Mouse (Mus musculus) kidney, embryonic 15.5 days (tissue): Measurements from ENCODE around the gene Magi1. TPM values are rescaled to one million over a fixed set of nuclear protein-coding genes. Genes with fewer than 3 reads are reported as not detected.

Experiments
- ATAC-seq: fragments of 200-750 bp; cut with Nextera tagmentation; replicated peaks from 2 replicates; pipeline ENCODE4 v1.8.0; 2017; ENCODE audit warnings: moderate TSS enrichment; ENCODE audit not compliant: low FRiP score
- H3K27ac ChIP-seq: fragments of 300-500 bp; sonication (generic); 2 replicates; pipeline ENCODE4 v1.5.1; 2015; ENCODE audit warnings: mild to moderate bottlenecking, inconsistent platforms
- H3K27me3 ChIP-seq: fragments of 300-500 bp; sonication (generic); 2 replicates; pipeline ENCODE4 v1.6.1; 2015; ENCODE audit warnings: inconsistent platforms
- H3K36me3 ChIP-seq: fragments of 300-500 bp; sonication (generic); 2 replicates; pipeline ENCODE4 v1.6.1; 2015; ENCODE audit warnings: inconsistent platforms
- H3K4me1 ChIP-seq: fragments of 300-500 bp; sonication (generic); 2 replicates; pipeline ENCODE4 v1.6.1; 2015; ENCODE audit warnings: inconsistent platforms
- H3K4me2 ChIP-seq: fragments of 300-500 bp; sonication (generic); 2 replicates; pipeline ENCODE4 v1.6.1; 2015; ENCODE audit warnings: moderate library complexity, mild to moderate bottlenecking, inconsistent platforms
- H3K4me3 ChIP-seq: fragments of 300-500 bp; sonication (generic); replicated peaks from 2 replicates; pipeline ENCODE4 v1.5.1; 2015; ENCODE audit warnings: mild to moderate bottlenecking, inconsistent platforms
- H3K9ac ChIP-seq: fragments of 300-500 bp; sonication (generic); 2 replicates; pipeline ENCODE4 v1.6.1; 2015; ENCODE audit warnings: mild to moderate bottlenecking, inconsistent platforms
- H3K9me3 ChIP-seq: fragments of 300-500 bp; sonication (generic); replicated peaks from 2 replicates; pipeline ENCODE4 v1.6.1; 2016; ENCODE audit warnings: inconsistent platforms
- WGBS: fragments of 180-500 bp; shearing (Covaris S2); methylation state at CpG from one replicate; pipeline ENCODE4 v1.1.7; 2015; ENCODE audit warnings: mixed read lengths; 5-methylcytosine and 5-hydroxymethylcytosine counted together
- polyA plus RNA-seq: library from polyadenylated mRNA; unstranded; fragments of >200 nt; fragmentation: Nextera tagmentation; extraction: Ambion mirVana; gene quantifications from 2 replicates; pipeline ENCODE4 v1.2.1, GENCODE M21; 2015

The Magi1 gene
- polyA plus RNA-seq, 1 experiment from 2014 or later: 9.8 TPM

DNA sequence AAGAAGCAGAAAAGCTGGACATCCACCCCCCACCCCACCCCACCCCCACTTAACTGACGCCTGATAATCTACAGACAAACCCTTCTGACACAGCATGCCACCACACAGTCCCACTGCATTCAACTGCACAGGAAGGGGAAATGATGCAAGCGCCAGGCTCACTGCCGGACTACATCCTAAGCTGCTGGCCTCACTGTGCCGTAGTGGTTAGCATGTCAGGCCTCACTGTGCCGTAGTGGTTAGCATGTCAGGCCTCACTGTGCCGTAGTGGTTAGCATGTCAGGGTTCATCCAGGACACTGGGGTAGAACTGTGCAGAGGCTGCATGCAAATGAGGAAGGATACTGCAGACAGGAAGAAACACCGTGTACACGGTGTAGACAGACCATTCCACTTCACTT, 29.8 kb downstream of the Magi1 start:
- no peaks in the 10 kb centered on the region for H3K27me3 ChIP-seq
- no peak overlapping the region for H3K4me2 ChIP-seq
- no peak overlapping the region for H3K9ac ChIP-seq
- WGBS: 68% methylated on average over 8 of the region's 8 CpGs
- peaks cover 72% of the 10 kb centered on the region for H3K4me1 ChIP-seq
- H3K36me3 ChIP-seq: no peaks in the 10 kb centered on the region
- no peaks in the 10 kb centered on the region for H3K9me3 ChIP-seq
- no peak overlapping the region for H3K4me3 ChIP-seq
- peak overlapping the region; percentile 1; the same call in 1 of the 2 replicates for H3K27ac ChIP-seq
- 0 out of 2 replicates have a peak, but pooled peaks have one; percentile 31 for ATAC-seq

DNA sequence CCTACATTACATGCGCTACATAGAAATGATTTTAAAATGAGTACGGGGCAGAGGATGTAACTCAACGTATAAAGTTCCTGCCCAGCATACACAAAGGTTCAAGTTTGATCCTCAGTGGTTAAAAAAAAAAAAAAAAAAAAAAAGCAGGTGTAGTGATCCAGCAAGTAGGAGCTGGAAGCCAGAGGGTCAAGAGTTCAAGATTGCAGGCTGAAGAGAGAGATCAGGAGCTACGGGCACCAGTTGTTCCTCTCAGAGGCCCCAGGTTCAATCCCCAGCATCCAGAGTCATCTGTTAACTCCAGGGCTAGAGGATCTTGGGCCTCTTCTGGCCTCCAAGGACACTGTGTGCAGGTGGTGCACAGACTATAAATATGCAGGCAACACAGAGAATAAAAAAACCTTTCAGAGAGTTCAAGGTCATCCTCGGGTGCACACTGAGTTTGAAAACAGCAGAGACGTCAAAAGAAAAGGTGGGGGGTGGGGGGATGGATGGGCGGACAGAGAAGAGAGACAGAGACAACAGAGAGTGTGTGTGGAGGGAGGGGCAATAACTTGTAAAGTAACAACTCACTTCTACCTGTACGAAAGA, 32.3 kb downstream of the Magi1 start:
- no peak overlapping the region for H3K4me3 ChIP-seq
- H3K27ac ChIP-seq: no peak overlapping the region
- H3K4me1 ChIP-seq: peaks cover 52% of the 10 kb centered on the region
- H3K9me3 ChIP-seq: no peaks in the 10 kb centered on the region
- H3K36me3 ChIP-seq: no peaks in the 10 kb centered on the region
- no peak overlapping the region for H3K4me2 ChIP-seq
- H3K27me3 ChIP-seq: no peaks in the 10 kb centered on the region
- 57% methylated on average over 8 of the region's 8 CpGs for WGBS
- ATAC-seq: no peak
- no peak overlapping the region for H3K9ac ChIP-seq

DNA sequence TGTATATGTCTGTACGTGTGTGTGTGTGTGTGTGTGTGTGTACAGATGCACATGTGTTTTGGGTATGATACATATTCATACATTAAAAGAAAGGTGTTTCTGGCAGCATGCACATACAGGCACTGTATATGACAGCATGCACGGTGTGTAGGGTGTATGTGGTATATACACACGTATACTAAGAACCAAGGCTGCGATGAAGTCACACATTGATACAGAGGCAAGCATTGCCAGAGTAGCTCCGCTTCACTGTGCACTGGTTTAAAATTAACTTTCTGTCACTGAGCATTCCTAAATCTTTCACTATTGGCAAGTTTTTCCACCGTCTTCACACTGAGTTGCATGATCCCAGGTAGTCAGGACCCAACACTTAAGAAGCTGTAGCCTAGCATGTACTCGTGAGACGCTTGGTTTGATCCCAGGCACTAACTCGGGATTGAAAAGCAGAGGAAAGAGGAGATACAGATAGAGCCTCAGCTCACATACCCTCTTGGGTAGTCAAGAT, 34.4 kb downstream of the Magi1 start:
- peak; percentile 70; the same call in 1 of the 2 replicates for ATAC-seq
- H3K9ac ChIP-seq: no peak overlapping the region
- WGBS: 72% methylated on average over 9 of the region's 9 CpGs

DNA sequence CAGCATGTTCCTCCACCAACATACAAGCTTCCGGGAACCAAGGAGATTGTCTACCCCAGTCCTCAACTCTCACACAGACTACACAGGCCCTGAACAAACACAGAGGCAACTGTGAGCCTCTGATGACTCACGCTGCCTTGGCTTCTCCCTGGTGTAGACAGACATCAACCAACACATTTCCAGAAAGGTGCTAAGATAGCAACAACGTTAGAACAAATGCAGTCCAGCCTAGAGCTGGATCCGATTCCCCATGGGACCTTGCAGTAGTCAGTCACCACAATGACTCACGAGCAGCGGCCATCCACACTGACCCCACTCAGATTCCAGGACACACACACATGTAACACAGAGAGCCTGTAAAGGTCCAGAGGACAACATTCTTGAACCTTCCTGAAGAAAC, 42.5 kb downstream of the Magi1 start:
- Histone ChIP-seq H3K36me3 (no peaks in the 10 kb centered on the region), H3K9me3 (no peaks in the 10 kb centered on the region), H3K4me3 (no peak overlapping the region), H3K9ac (no peak overlapping the region), H3K27ac (0 out of 2 replicates have a peak overlapping the region, but pooled peaks have one; percentile 6), H3K4me1 (peaks cover 36% of the 10 kb centered on the region), H3K4me2 (no peak overlapping the region), H3K27me3 (no peaks in the 10 kb centered on the region)
- no peak for ATAC-seq
- WGBS: 50% methylated on average over 6 of the region's 6 CpGs

More for the DNA sequence above, 34.4 kb downstream of the Magi1 start:
- no peaks in the 10 kb centered on the region for H3K36me3 ChIP-seq
- H3K4me3 ChIP-seq: no peak overlapping the region
- H3K27me3 ChIP-seq: no peaks in the 10 kb centered on the region
- no peak overlapping the region for H3K4me2 ChIP-seq
- H3K9me3 ChIP-seq: no peaks in the 10 kb centered on the region
- H3K27ac ChIP-seq: peak overlapping the region; percentile 74
- H3K4me1 ChIP-seq: peaks cover 31% of the 10 kb centered on the region

DNA sequence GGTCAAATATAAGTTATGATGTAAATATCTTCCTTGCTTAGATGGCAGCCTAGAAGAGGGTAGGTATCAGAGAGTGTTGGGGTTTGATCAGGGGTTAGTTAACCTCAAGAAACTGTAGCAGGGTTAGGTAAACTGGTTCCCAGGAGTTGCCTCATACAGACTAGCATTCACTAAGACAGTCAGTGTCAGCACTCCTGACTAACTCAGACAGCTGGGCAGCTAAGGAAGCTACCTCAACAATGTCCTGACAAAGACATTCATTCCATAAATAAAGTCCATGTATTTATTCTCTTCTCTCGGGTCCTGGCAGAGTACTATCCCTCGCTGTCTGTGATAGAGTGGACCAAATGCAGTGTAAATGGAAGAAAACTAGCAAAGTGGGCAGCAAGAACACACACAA, 45.1 kb downstream of the Magi1 start:
- Histone ChIP-seq H3K36me3 (no peaks in the 10 kb centered on the region), H3K27me3 (no peaks in the 10 kb centered on the region), H3K9ac (no peak overlapping the region), H3K4me1 (peaks cover 40% of the 10 kb centered on the region), H3K27ac (no peak overlapping the region), H3K4me3 (no peak overlapping the region), H3K4me2 (no peak overlapping the region), H3K9me3 (no peaks in the 10 kb centered on the region)
- ATAC-seq: no peak
- 69% methylated on average over 2 of the region's 2 CpGs for WGBS

DNA sequence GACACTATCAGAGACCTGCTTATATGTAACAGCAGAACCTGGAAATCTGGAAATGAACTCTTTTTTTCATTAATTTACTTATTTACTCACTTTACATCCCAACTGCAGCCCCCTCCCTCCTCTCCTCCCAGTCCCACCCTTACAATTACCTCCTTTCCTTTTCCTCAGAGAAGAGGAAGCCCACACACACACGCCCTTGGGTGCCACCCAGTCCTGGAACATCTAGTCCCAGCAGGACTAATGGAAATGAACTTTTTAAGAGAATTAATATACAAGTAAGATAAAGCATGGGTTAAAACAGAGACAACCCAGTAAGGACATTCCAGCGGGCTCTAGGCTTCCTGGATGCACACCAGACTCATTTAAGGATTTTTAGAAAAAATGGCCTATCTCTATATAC, 46.8 kb downstream of the Magi1 start:
- Histone ChIP-seq H3K9me3 (no peaks in the 10 kb centered on the region), H3K4me3 (no peak overlapping the region), H3K9ac (no peak overlapping the region), H3K4me1 (peaks cover 45% of the 10 kb centered on the region), H3K4me2 (no peak overlapping the region), H3K27me3 (no peaks in the 10 kb centered on the region), H3K27ac (no peak overlapping the region), H3K36me3 (no peaks in the 10 kb centered on the region)
- ATAC-seq: no peak
- 85% methylated on average over 2 of the region's 2 CpGs for WGBS

DNA sequence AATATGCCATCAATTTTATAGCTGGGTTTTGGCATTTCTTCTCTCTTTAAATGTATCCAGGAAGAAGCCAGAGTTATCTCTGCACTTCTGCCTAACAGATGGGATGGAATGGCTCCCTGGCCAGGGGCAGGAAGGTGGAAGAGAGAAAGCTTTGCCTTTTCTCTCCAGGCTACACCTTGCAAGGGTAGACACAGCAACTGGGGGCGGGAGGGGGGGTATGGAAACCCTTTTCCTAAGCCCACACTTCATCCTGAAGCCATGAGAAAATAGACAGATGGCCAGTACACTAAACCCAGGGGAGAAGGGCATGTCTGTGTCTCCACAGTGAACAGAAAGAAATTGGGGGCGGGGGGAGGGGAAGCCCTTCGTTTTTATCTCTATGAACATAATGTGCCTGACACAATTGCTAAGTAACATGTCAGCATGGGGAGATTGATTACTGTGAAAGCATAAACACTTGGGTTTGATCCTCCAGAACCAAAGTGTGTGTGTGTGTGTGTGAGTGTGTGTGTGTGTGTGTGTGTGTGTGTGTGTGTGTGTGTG, 51.4 kb downstream of the Magi1 start:
- Histone ChIP-seq H3K4me3 (no peak overlapping the region), H3K9ac (no peak overlapping the region), H3K27me3 (no peaks in the 10 kb centered on the region), H3K4me2 (no peak overlapping the region), H3K4me1 (peaks cover 28% of the 10 kb centered on the region), H3K36me3 (no peaks in the 10 kb centered on the region), H3K27ac (no peak overlapping the region), H3K9me3 (no peaks in the 10 kb centered on the region)
- ATAC-seq: no peak
- WGBS: 75% methylated on average over 3 of the region's 3 CpGs

DNA sequence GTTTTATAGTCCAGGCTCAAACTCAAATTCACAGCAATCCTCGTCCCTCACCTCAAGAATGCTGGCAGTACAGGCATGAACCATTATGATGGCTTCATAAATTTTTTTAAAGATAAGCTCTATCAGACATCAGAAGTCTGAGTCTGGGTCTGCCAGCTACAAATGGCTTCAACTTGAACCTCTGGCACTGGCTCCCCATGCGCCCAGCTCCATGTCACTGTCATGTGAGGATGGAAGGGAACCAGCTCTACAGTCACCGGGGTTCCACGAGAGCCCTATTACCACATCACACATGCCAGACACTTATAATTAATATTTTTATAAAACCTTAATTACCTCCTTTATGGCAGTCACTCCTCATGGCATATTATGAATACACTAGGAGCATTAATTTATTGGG, 51.9 kb downstream of the Magi1 start:
- H3K36me3 ChIP-seq: no peaks in the 10 kb centered on the region
- ATAC-seq: no peak

DNA sequence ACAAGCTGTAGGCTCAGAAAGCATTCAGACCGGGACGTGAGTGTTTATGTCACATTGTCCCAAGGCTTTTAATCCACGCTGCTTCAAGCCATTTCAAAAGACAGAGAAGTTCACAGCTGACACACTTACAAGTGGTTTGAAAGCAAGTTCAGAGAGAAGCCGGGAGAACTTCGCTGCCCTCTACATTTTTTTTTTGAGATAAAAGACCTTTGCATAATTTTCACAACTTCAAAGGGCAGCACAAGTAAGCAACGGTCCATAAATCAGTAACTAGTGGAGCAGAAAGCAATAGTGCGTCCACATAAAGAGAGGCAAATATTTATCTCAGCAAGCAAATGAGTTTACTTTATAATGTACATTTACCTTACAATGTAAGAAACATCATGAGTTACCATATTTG, 52.4 kb downstream of the Magi1 start:
- H3K36me3 ChIP-seq: no peaks in the 10 kb centered on the region
- no peaks in the 10 kb centered on the region for H3K27me3 ChIP-seq
- ATAC-seq: no peak
- no peak overlapping the region for H3K9ac ChIP-seq
- no peak overlapping the region for H3K4me3 ChIP-seq
- peaks cover 32% of the 10 kb centered on the region for H3K4me1 ChIP-seq
- H3K4me2 ChIP-seq: no peak overlapping the region
- 23% methylated on average over 7 of the region's 7 CpGs for WGBS
- no peaks in the 10 kb centered on the region for H3K9me3 ChIP-seq
- H3K27ac ChIP-seq: peak overlapping the region; percentile 63

More for the DNA sequence above, 51.9 kb downstream of the Magi1 start:
- no peaks in the 10 kb centered on the region for H3K9me3 ChIP-seq
- no peak overlapping the region for H3K9ac ChIP-seq
- no peak overlapping the region for H3K27ac ChIP-seq
- no peak overlapping the region for H3K4me3 ChIP-seq
- peaks cover 28% of the 10 kb centered on the region for H3K4me1 ChIP-seq
- H3K4me2 ChIP-seq: no peak overlapping the region
- WGBS: 57% methylated on average over 4 of the region's 4 CpGs
- H3K27me3 ChIP-seq: no peaks in the 10 kb centered on the region

DNA sequence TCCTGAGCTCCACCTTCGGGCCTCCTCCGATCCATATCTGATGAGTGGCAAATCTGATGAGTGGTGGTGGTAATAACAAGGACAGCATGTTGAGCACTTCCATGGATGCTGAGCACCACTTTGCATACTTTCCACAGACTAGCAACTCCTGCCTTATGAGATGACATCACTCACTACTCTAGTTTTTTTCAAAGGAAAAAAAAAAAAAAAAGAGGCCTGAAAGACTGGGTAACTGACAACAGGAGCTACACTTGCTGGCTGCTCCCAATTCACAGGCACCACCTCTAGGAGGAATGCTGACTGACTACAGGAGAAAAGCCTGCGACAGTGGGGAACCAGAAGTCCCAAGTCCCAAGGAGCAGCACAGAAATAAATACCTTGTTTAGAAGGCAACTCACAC, 52.8 kb downstream of the Magi1 start:
- peak overlapping the region; percentile 63 for H3K27ac ChIP-seq
- H3K4me2 ChIP-seq: no peak overlapping the region
- no peak overlapping the region for H3K9ac ChIP-seq
- no peaks in the 10 kb centered on the region for H3K9me3 ChIP-seq
- 59% methylated on average over 3 of the region's 3 CpGs for whole genome bisulfite sequencing
- H3K36me3 ChIP-seq: no peaks in the 10 kb centered on the region
- no peaks in the 10 kb centered on the region for H3K27me3 ChIP-seq
- peaks cover 36% of the 10 kb centered on the region for H3K4me1 ChIP-seq
- H3K4me3 ChIP-seq: no peak overlapping the region
- ATAC-seq: no peak

DNA sequence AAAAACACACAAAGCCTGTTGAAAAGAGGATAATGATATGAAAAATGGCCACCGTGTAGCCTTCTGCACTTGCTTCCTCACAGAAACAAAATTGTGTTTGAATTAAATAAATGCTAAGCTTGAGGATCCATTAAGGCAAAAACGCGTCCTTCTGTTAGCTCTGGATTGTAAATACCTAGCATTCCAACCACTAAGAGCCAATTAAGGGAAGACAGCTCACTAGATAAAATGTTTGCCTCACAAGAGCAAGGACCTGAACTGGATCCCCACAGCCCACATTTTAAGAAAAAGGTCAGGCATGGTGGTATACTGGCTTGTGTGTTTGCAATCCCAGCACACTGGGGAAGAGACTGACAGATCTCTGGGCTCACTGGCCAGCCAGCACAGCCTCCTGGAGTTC, 53.6 kb downstream of the Magi1 start:
- Histone ChIP-seq H3K9me3 (no peaks in the 10 kb centered on the region), H3K4me3 (no peak overlapping the region), H3K4me2 (no peak overlapping the region), H3K27ac (0 out of 2 replicates have a peak overlapping the region, but pooled peaks have one; percentile 15), H3K9ac (no peak overlapping the region), H3K4me1 (peaks cover 40% of the 10 kb centered on the region), H3K36me3 (no peaks in the 10 kb centered on the region), H3K27me3 (no peaks in the 10 kb centered on the region)
- 46% methylated on average over 3 of the region's 3 CpGs for WGBS
- no peak for ATAC-seq

DNA sequence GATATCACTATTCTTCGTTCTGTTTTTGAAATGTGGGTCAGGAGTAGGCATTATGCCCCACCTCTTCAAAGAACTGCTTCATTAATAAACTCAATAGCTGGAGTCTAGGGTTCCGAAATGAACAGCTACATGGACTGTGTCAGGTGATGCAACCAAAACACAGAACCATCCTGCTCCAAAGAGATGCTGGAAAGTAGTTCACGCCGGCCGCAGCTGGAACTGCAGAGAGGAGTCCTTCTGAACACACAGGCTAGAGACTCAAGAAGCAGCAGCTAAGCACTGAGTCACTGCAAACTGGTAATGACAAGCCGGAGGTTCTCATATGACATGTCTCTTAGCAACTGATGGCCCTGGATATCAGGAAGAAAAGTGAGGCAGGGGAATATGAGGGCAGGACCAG, 57.5 kb downstream of the Magi1 start:
- peaks cover 46% of the 10 kb centered on the region for H3K4me1 ChIP-seq
- H3K4me2 ChIP-seq: no peak overlapping the region
- no peak for ATAC-seq
- 64% methylated on average over 6 of the region's 6 CpGs for WGBS
- no peaks in the 10 kb centered on the region for H3K9me3 ChIP-seq
- H3K4me3 ChIP-seq: no peak overlapping the region
- H3K27me3 ChIP-seq: no peaks in the 10 kb centered on the region
- no peaks in the 10 kb centered on the region for H3K36me3 ChIP-seq
- no peak overlapping the region for H3K27ac ChIP-seq
- no peak overlapping the region for H3K9ac ChIP-seq

DNA sequence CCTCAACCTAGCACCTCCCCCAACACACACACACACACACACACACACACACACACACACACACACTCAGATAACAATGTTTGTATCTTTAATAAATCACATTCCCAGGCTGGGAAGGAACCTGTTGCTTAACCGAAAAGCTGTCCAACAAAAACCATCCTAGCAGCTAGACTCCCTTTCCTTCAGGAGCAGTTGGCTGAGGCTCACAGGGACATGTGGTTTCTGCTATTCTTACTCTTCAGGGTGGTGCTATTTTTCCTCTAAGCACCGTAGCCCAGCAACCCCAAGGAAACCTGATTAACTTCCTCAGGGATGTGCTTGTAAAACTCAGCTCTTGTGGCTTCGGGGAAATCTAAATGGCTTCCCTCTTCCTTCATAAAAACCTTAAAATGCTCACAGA, 57.9 kb downstream of the Magi1 start:
- H3K9ac ChIP-seq: no peak overlapping the region
- no peak overlapping the region for H3K4me2 ChIP-seq
- H3K36me3 ChIP-seq: no peaks in the 10 kb centered on the region
- H3K4me1 ChIP-seq: peaks cover 42% of the 10 kb centered on the region
- 21% methylated on average over 3 of the region's 3 CpGs for WGBS
- ATAC-seq: no peak
- no peaks in the 10 kb centered on the region for H3K27me3 ChIP-seq
- no peak overlapping the region for H3K4me3 ChIP-seq
- no peaks in the 10 kb centered on the region for H3K9me3 ChIP-seq
- no peak overlapping the region for H3K27ac ChIP-seq
